Mouse (Mus musculus): ENCODE data around the gene Strada. TPM values are rescaled to one million over a fixed set of nuclear protein-coding genes. Genes with fewer than 3 reads are reported as not detected.

Strada gene
- polyA plus RNA-seq, 1 experiment from 2014 or later = 32.2 TPM

DNA sequence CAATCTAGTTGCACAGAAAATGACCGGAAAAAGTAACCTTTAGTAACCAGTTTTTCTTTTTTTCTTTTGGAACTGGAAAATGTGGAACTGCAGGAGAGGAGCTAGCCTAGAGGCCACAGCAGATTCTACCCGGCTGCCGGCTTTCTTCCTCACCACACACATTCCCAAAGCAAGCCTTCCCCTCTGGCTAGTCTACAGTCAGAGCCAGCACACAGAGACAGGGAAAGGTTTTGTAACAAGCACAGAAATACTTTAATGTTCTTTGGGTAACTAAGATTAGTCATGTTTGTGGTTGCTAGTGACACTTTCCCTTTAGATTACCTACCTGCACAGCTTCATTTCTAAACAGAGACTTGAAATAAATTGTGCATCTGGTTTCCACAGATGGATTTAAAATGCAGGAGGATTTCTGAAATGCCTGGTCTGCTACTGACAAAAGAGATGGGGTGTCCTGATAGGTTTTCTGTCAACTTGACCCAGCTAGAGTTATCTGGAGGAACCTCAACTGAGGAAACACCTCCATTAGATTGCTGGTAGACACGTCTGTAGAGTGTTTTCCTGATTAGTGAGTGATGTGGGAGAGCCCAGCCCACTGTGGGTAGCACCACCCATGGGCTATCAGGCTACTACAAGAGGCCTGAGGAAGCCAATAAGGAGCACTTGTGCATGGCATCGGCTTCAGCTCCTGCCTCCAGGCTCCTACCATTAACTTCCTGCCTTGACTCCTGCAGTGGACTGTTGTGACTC lies 23.8 kb downstream of the Strada start:
- Histone ChIP-seq H3K4me1 (no peaks in the 10 kb centered on the region), H3K4me2 (replicated peaks) (no peak overlapping the region), H3K9me3 (no peaks in the 10 kb centered on the region), H3K36me3 (peaks cover under 1% of the 10 kb centered on the region; the same call in 1 of the 2 replicates), H3K27ac (replicated peaks) (no peak overlapping the region), H3K9ac (replicated peaks) (no peak overlapping the region), H3K27me3 (no peaks in the 10 kb centered on the region), H3K4me3 (no peak overlapping the region)
- no peak for ATAC-seq (replicated peaks)
- WGBS = 90% methylated on average over 5 of the region's 5 CpGs

DNA sequence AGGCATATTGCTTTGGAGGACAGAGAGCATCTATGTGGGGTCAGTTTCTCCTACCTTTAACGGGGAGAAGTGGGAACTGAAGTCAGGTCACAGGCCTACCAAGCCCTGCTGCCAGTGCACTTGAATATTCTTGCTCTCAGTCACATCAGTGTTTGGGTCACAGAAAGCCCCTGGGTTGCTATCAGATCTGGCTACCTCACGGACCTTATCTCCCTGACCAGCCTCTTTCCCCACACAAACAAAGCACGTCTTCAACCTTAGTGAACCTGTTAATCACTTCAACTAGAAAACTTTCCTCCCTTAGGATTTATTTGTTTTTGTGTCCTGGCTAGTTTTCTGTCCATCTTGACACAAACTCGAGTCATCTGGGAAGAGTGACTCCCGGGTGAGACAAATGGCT lies 25.6 kb downstream of the Strada start:
- no peaks in the 10 kb centered on the region; the same call in 1 of the 2 replicates for H3K36me3 ChIP-seq
- no peaks in the 10 kb centered on the region for H3K9me3 ChIP-seq
- H3K4me1 ChIP-seq = no peaks in the 10 kb centered on the region
- no peak overlapping the region for H3K4me2 ChIP-seq (replicated peaks)
- no peaks in the 10 kb centered on the region for H3K27me3 ChIP-seq
- no peak overlapping the region for H3K4me3 ChIP-seq
- no peak overlapping the region for H3K27ac ChIP-seq (replicated peaks)
- WGBS = 95% methylated on average over 5 of the region's 5 CpGs
- no peak for ATAC-seq (replicated peaks)
- no peak overlapping the region for H3K9ac ChIP-seq (replicated peaks)

DNA sequence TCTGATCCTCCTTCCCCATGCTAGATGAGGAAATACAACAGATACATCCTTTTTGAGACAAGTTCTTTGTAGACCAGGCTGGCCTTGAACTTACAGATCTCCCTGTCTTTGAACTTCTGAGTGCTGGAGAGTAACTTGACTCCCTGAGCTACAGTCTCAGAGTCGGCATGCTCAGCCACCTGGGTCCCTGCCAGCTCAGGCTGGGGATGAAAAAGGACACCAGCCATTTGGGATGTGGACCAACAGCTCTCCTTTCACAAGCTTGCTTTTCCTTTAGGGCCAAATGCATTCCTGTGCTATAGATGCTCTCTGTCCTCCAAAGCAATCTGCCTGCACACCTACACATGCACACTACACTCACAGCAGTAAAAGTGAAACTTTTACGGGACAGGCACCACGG lies 26.9 kb downstream of the Strada start:
- no peaks in the 10 kb centered on the region for H3K27me3 ChIP-seq
- no peak overlapping the region for H3K4me2 ChIP-seq (replicated peaks)
- no peak for ATAC-seq (replicated peaks)
- no peak overlapping the region for H3K4me3 ChIP-seq
- no peaks in the 10 kb centered on the region for H3K4me1 ChIP-seq
- WGBS = 76% methylated on average over 3 of the region's 3 CpGs
- H3K27ac ChIP-seq (replicated peaks) = no peak overlapping the region
- no peaks in the 10 kb centered on the region for H3K9me3 ChIP-seq
- no peak overlapping the region for H3K9ac ChIP-seq (replicated peaks)
- peaks cover 1% of the 10 kb centered on the region; the same call in 1 of the 2 replicates for H3K36me3 ChIP-seq

DNA sequence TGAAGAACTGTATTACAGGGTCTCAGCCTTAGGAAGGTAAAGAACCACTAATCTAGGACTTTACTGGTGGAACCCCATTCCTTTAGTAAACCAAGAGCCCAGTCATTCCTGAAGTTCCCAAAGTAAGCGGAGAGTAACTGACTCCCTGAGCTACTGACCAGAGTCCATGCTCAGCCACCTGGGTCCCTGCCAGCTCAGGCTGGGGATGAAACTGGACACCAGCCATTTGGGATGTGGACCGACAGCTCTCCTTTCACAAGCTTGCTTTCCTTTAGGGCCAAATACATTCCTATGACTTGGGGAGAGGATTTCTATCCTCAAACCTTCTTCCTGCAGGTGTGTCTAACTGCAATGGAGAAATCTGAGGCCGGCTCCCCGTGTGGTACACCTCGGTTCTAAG lies 27.6 kb downstream of the Strada start:
- WGBS = 82% methylated on average over 5 of the region's 5 CpGs
- H3K27me3 ChIP-seq = no peaks in the 10 kb centered on the region
- H3K4me2 ChIP-seq (replicated peaks) = no peak overlapping the region
- H3K36me3 ChIP-seq = peaks cover 4% of the 10 kb centered on the region; the same call in 1 of the 2 replicates
- H3K9ac ChIP-seq (replicated peaks) = no peak overlapping the region
- ATAC-seq (replicated peaks) = no peak
- H3K4me1 ChIP-seq = no peaks in the 10 kb centered on the region
- H3K4me3 ChIP-seq = no peak overlapping the region
- H3K27ac ChIP-seq (replicated peaks) = no peak overlapping the region
- H3K9me3 ChIP-seq = no peaks in the 10 kb centered on the region

DNA sequence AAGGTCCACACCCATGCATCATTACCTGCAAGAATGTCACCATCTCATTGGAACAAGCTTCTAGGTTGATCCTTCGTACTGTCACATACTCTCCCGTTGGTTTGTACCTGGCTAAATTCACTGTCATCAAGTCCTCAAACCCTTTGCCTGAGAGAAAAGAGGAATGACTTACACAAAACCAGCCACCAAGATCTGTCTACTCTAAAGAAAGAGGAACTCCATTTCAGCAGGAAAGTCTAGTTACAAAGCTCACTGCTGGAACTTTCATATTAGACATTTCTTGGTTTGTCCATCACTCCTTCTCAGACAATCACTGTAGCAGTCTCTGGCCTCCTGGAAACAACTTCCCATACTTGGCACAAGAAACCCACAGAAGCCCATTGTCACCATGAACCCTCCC lies 28.7 kb downstream of the Strada start:
- Histone ChIP-seq H3K27me3 (no peaks in the 10 kb centered on the region), H3K9me3 (no peaks in the 10 kb centered on the region), H3K9ac (replicated peaks) (no peak overlapping the region), H3K4me2 (replicated peaks) (no peak overlapping the region), H3K36me3 (peaks cover 8% of the 10 kb centered on the region; the same call in 1 of the 2 replicates), H3K27ac (replicated peaks) (no peak overlapping the region), H3K4me3 (no peak overlapping the region), H3K4me1 (no peaks in the 10 kb centered on the region)
- no peak for ATAC-seq (replicated peaks)
- WGBS = 100% methylated on average over 2 of the region's 2 CpGs

DNA sequence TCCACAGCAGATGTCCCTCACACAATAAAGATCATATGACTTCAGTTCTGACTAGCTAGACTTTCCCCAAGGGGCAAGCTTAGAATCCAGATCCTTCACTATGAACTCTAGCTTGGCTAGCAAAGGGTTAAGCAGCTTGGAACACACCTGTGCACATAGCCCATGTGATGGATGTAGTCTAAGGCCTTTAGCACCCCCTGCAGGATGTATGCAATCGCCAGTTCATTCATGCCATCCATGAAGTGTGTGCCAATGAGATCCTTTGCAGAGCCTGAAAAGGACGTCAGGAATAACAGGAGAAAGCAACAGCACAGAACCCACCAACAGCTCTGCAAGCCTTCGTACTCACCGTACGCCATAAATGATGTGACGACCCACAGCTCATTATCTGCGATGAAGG lies 31.2 kb downstream of the Strada start:
- Histone ChIP-seq H3K27ac (replicated peaks) (no peak overlapping the region), H3K9me3 (no peaks in the 10 kb centered on the region), H3K4me2 (replicated peaks) (no peak overlapping the region), H3K36me3 (peaks cover 28% of the 10 kb centered on the region), H3K4me3 (no peak overlapping the region), H3K4me1 (no peaks in the 10 kb centered on the region), H3K9ac (replicated peaks) (no peak overlapping the region), H3K27me3 (no peaks in the 10 kb centered on the region)
- no peak for ATAC-seq (replicated peaks)
- 75% methylated on average over 7 of the region's 7 CpGs for WGBS

DNA sequence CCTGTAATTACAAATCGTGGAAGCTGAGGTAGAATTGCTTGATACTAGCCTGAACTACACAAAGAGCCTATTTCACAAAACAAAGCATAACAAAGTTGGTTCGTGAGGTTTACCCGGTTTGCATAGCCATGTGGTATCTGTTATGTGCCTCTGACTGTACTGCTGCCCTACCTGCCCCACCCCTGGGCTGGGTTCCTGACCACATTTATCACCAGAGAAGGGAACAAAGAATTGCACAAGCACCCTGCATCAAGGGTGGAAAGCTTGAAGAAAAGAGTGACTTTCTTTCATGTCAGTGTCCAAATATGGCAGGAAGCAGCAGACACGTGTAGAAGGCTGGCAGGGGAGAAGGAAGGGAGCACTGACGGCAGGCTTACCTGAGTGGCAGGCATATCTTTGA lies 34.5 kb downstream of the Strada start:
- Histone ChIP-seq H3K36me3 (peaks cover 54% of the 10 kb centered on the region), H3K9ac (replicated peaks) (no peak overlapping the region), H3K4me3 (no peak overlapping the region), H3K4me2 (replicated peaks) (no peak overlapping the region), H3K27me3 (no peaks in the 10 kb centered on the region), H3K4me1 (no peaks in the 10 kb centered on the region), H3K9me3 (no peaks in the 10 kb centered on the region), H3K27ac (replicated peaks) (no peak overlapping the region)
- ATAC-seq (replicated peaks) = no peak
- WGBS = 92% methylated on average over 5 of the region's 5 CpGs

DNA sequence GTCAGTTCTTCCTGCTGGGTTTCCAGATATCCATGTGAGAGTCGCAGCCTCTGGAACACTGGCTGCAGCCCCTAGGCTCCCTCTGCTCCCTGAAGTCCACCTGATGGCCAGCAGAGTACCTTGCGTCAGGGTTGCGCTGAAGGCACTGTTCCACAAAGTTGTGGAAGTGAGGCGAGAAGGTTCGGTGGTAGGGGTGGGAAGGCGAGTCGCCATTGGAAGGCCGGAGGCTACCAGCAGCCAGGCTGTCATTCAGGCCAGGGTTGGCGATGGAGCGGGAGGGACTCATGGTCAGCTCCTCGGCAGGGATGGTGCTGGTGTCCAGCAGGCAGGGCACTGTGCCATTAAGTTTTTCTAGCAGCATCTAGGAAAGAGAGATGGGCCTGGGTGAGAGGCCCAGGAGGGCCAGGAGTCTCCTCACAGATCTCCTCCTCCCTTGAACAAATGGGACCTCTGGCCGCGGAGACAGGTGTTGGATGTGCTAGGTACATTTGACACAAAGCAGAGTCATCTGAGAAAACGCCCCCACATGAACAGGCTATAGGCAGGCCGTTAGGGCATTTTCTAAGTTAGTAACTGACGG lies 37.3 kb downstream of the Strada start:
- Histone ChIP-seq H3K9me3 (no peaks in the 10 kb centered on the region), H3K4me3 (no peak overlapping the region), H3K27me3 (no peaks in the 10 kb centered on the region), H3K27ac (replicated peaks) (no peak overlapping the region), H3K36me3 (peaks cover 50% of the 10 kb centered on the region), H3K4me2 (replicated peaks) (no peak overlapping the region), H3K9ac (replicated peaks) (no peak overlapping the region), H3K4me1 (peaks cover 15% of the 10 kb centered on the region)
- 90% methylated on average over 16 of the region's 16 CpGs for WGBS
- no peak for ATAC-seq (replicated peaks)

DNA sequence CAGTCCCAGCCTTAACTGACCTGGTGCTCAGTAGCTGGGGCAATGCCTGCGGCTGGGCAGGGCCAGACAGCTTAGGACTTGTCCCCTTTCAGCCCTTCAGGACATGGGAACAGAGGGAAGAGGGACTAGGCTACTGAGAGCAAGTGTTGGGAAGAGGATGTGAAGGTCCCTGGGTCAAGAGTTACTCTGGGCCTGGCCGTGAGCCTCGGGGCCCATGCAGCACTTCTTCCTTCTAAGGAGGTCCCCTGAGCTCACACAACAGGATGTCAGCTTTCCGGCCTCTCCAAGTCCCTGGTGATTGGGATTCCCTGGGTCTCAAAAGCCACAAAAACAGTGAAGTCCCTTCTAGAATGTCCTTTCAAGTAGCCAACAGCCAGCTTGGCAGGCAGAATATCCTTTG lies 38.4 kb downstream of the Strada start:
- Histone ChIP-seq H3K36me3 (peaks cover 47% of the 10 kb centered on the region), H3K4me3 (no peak overlapping the region)
- no peak for ATAC-seq (replicated peaks)

DNA sequence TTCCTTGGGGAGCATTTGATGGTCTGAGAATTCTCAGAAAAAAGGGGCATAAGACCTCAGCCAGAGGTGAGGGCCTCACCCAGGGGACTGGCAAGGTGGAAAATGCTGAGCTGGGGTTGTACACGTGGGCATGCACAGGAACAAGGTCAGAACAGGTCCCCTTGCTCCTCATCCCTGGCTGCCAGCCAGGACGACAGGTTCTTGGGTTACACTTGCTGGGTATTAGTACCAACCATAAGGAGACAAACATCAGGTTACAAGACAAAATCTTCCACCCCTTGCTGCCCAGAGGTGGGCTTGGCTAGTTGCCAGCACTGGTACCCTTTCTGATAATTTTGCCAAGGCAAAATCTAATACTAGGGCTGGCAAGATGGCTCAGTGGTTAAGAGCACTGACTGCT lies 39.7 kb downstream of the Strada start:
- Histone ChIP-seq H3K9me3 (no peaks in the 10 kb centered on the region), H3K4me1 (peaks cover 38% of the 10 kb centered on the region), H3K27ac (replicated peaks) (peak overlapping the region; percentile 97; the same call in 1 of the 2 replicates), H3K4me3 (no peak overlapping the region), H3K9ac (replicated peaks) (no peak overlapping the region), H3K36me3 (peaks cover 43% of the 10 kb centered on the region), H3K27me3 (no peaks in the 10 kb centered on the region), H3K4me2 (replicated peaks) (no peak overlapping the region)
- no peak for ATAC-seq (replicated peaks)
- 93% methylated on average over 2 of the region's 2 CpGs for WGBS

More for the DNA sequence above, 38.4 kb downstream of the Strada start:
- Histone ChIP-seq H3K27ac (replicated peaks) (no peak overlapping the region), H3K4me2 (replicated peaks) (no peak overlapping the region), H3K27me3 (no peaks in the 10 kb centered on the region), H3K9me3 (no peaks in the 10 kb centered on the region), H3K4me1 (peaks cover 25% of the 10 kb centered on the region), H3K9ac (replicated peaks) (no peak overlapping the region)
- 86% methylated on average over 4 of the region's 4 CpGs for WGBS

DNA sequence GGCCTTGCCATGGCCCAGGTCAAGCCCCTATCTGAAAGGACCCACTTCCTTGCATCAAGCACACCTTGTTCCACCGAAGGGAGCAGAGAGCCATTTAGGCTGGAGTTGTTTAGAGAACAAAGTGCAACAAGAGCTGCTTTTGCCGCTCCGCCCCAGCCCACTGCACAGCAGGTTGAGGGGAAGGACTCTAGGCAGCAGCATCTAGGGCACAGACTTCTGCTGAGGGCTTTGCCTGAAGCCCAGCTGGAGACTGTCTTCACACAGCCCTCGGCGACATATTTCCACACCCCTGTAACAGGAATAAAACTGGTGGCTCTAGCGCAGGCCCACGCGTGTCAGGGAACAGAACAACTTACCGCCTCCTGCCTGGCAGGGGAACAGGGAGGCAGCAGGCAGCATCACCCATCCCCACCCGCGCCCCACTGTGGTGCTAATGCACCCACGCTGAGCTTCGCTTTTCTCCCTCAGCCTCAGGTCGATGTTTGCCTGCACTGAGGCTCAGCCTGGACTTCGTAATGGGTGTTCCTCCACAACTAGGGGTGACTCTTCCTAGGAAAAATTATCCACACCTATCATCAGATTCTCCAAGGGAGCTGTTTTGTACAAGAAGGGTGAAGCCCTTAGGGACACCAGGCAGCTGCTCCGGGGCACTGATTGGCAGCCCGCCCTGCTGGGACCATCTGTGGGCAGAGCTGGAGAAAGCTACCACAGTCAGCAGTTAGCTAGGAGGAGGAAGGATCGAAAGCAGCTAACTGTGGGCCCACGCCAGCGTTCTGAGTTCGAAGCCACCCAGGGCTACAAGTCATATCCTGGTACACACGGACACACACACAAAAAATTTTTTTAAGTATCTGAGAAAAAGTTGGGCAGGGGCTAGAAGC lies 40.9 kb downstream of the Strada start, which contains the start of the genes Gm10840 and Limd2:
Gene Gm10840, plus strand, starts transcription at position 10 of the 881 bp plus-strand sequence.
Gene Limd2, minus strand, starts transcription at position 20 of the 881 bp plus-strand sequence.
- Histone ChIP-seq H3K4me1 (peaks cover 40% of the 10 kb centered on the region), H3K9ac (replicated peaks) (peak within 1 kb of the TSS; percentile 97), H3K9me3 (no peaks in the 10 kb centered on the region), H3K27me3 (no peaks in the 10 kb centered on the region), H3K27ac (replicated peaks) (peak within 1 kb of the TSS; percentile 97), H3K36me3 (peaks cover 40% of the 10 kb centered on the region), H3K4me2 (replicated peaks) (peak within 1 kb of the TSS; percentile 79), H3K4me3 (peak within 1 kb of the TSS; percentile 86)
- WGBS = 21% methylated on average over 22 of the region's 22 CpGs
- ATAC-seq (replicated peaks) = peak; percentile 54
